ENCODE assay signal across 25 mouse cellular contexts in the genomic region with DNA sequence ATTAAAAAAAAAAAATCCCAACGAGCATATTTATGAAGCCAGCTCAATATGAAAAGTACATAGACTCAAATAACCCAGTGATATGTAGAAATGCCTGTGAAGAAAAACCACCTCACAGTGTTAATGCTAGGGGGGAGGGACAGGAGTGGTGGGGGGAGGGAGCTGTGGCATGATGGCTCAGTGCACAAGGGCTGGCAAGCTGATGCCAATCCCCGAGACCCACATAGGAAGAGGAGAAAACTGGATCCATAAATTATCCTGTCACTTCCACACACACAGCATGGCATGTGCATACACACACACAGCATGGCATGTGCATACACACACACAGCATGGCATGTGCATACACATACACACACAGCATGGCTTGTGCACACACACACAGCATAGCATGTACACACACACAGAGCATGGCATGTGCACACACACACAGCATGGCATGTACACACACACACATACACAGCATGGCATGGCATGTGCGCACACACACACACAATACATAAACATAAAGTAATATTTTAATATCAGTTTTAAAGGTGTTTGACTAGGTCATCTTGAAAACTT. TPM values are rescaled to one million over a fixed set of nuclear protein-coding genes. Genes with fewer than 3 reads are reported as not detected.
DNase-seq lines count a peak whose midpoint lies in the region; ATAC-seq and TF ChIP-seq lines count a peak whose summit lies in the region.
"Had no signal": no experiment of that assay in that cellular context is flagged by ENCODE, and none has a peak within 500 bp of the region (broad histone marks: within the 10 kb centered on the region; RNA-seq: fewer than 3 reads in every experiment).

No protein-coding gene starts in this region.

- peak; percentile 38 for TF ChIP-seq POLR2A in myocyte (IDR thresholded peaks at IDR 0.05; ENCODE audit: insufficient read length, low read depth)

- H3K9ac ChIP-seq in forebrain, embryonic 15.5 days (replicated peaks), result no peak overlapping the region
- no peak overlapping the region for H3K9ac ChIP-seq in forebrain, embryonic 11.5 days (ENCODE audit: low read length)
- no peak overlapping the region for H3K9ac ChIP-seq in hindbrain, embryonic 14.5 days
- H3K9ac ChIP-seq in hindbrain, embryonic 12.5 days, result no peak overlapping the region
- H3K9ac ChIP-seq in midbrain, embryonic 13.5 days (replicated peaks), result no peak overlapping the region
- no peak overlapping the region for H3K9ac ChIP-seq in midbrain, postnatal 0 days (replicated peaks; ENCODE audit: low read length, poor library complexity, severe bottlenecking)
- H3K9ac ChIP-seq: heart, embryonic 12.5 days; limb, embryonic 13.5 days; lung, embryonic 15.5 days had no signal

- peaks cover 11% of the 10 kb centered on the region for H3K4me1 ChIP-seq in forebrain, embryonic 15.5 days
- no peaks in the 10 kb centered on the region for H3K4me1 ChIP-seq in forebrain, embryonic 11.5 days (replicated peaks; ENCODE audit: control insufficient read depth, insufficient read depth, low read length)
- peaks cover 11% of the 10 kb centered on the region for H3K4me1 ChIP-seq in hindbrain, embryonic 14.5 days (replicated peaks; ENCODE audit: control insufficient read depth, insufficient read depth, low read length)
- H3K4me1 ChIP-seq in hindbrain, embryonic 12.5 days, result no peaks in the 10 kb centered on the region
- H3K4me1 ChIP-seq in midbrain, embryonic 13.5 days (replicated peaks), result no peaks in the 10 kb centered on the region
- peaks cover 5% of the 10 kb centered on the region; the same call in 1 of the 2 replicates for H3K4me1 ChIP-seq in midbrain, postnatal 0 days (ENCODE audit: insufficient read depth, low read length)
- H3K4me1 ChIP-seq: limb, embryonic 13.5 days had no signal

- no peaks in the 10 kb centered on the region for H3K27me3 ChIP-seq in forebrain, embryonic 15.5 days
- no peaks in the 10 kb centered on the region for H3K27me3 ChIP-seq in forebrain, embryonic 11.5 days (ENCODE audit: control insufficient read depth, insufficient read depth, low read length)
- H3K27me3 ChIP-seq in hindbrain, embryonic 14.5 days (ENCODE audit: control insufficient read depth, insufficient read depth, low read length), result no peaks in the 10 kb centered on the region
- no peaks in the 10 kb centered on the region for H3K27me3 ChIP-seq in hindbrain, embryonic 12.5 days
- H3K27me3 ChIP-seq in midbrain, embryonic 13.5 days, result no peaks in the 10 kb centered on the region
- H3K27me3 ChIP-seq in midbrain, postnatal 0 days (ENCODE audit: insufficient read depth, low read length), result no peaks in the 10 kb centered on the region
- H3K27me3 ChIP-seq in myocyte (ENCODE audit: control insufficient read depth, insufficient read depth, insufficient read length), result no peaks in the 10 kb centered on the region
- H3K27me3 ChIP-seq: heart, embryonic 12.5 days; limb, embryonic 13.5 days; lung, embryonic 15.5 days had no signal

- peaks cover 34% of the 10 kb centered on the region for H3K79me2 ChIP-seq in myocyte (ENCODE audit: control insufficient read depth, insufficient read depth)

- TF ChIP-seq CTCF in midbrain, postnatal 0 days (IDR thresholded peaks at IDR 0.05), result no peak

- no peaks in the 10 kb centered on the region for H3K9me3 ChIP-seq in forebrain, embryonic 15.5 days
- H3K9me3 ChIP-seq in forebrain, embryonic 11.5 days (ENCODE audit: control insufficient read depth, low read length), result no peaks in the 10 kb centered on the region
- no peaks in the 10 kb centered on the region for H3K9me3 ChIP-seq in hindbrain, embryonic 14.5 days (ENCODE audit: control insufficient read depth, low read length)
- H3K9me3 ChIP-seq in hindbrain, embryonic 12.5 days (replicated peaks), result no peaks in the 10 kb centered on the region
- no peaks in the 10 kb centered on the region for H3K9me3 ChIP-seq in midbrain, embryonic 13.5 days
- no peaks in the 10 kb centered on the region for H3K9me3 ChIP-seq in midbrain, postnatal 0 days (ENCODE audit: low read length)
- H3K9me3 ChIP-seq: G1E; heart, embryonic 12.5 days; limb, embryonic 13.5 days; lung, embryonic 15.5 days had no signal

- H3K4me2 ChIP-seq in forebrain, embryonic 15.5 days (replicated peaks), result no peak overlapping the region
- H3K4me2 ChIP-seq in forebrain, embryonic 11.5 days (ENCODE audit: low read depth, low read length, severe bottlenecking), result no peak overlapping the region
- H3K4me2 ChIP-seq in hindbrain, embryonic 14.5 days (replicated peaks), result no peak overlapping the region
- H3K4me2 ChIP-seq in hindbrain, embryonic 12.5 days (replicated peaks), result no peak overlapping the region
- H3K4me2 ChIP-seq in midbrain, embryonic 13.5 days (replicated peaks), result no peak overlapping the region
- no peak overlapping the region for H3K4me2 ChIP-seq in midbrain, postnatal 0 days (ENCODE audit: low read depth, low read length, poor library complexity, severe bottlenecking)
- H3K4me2 ChIP-seq in myocyte (ENCODE audit: low read depth), result no peak overlapping the region
- H3K4me2 ChIP-seq: heart, embryonic 12.5 days; limb, embryonic 13.5 days; liver, embryonic 11.5 days; lung, embryonic 15.5 days had no signal

- no peak overlapping the region for H3ac ChIP-seq in myocyte (ENCODE audit: control insufficient read depth, insufficient read length)

- H3K27ac ChIP-seq in forebrain, embryonic 15.5 days (replicated peaks), result no peak overlapping the region
- H3K27ac ChIP-seq in forebrain, embryonic 11.5 days (ENCODE audit: low read depth, low read length), result no peak overlapping the region
- H3K27ac ChIP-seq in hindbrain, embryonic 14.5 days, result no peak overlapping the region
- no peak overlapping the region for H3K27ac ChIP-seq in hindbrain, embryonic 12.5 days
- no peak overlapping the region for H3K27ac ChIP-seq in midbrain, embryonic 13.5 days
- H3K27ac ChIP-seq in midbrain, postnatal 0 days (ENCODE audit: low read depth, low read length), result no peak overlapping the region
- H3K27ac ChIP-seq: kidney, postnatal 0 days; limb, embryonic 13.5 days; lung, embryonic 15.5 days; stomach, postnatal 0 days had no signal

- 75% methylated on average over 3 of the region's 3 CpGs for WGBS in forebrain, embryonic 15.5 days
- 98% methylated on average over 3 of the region's 3 CpGs for WGBS in forebrain, embryonic 11.5 days
- 83% methylated on average over 3 of the region's 3 CpGs for WGBS in hindbrain, embryonic 14.5 days
- 87% methylated on average over 3 of the region's 3 CpGs for whole genome bisulfite sequencing in hindbrain, embryonic 12.5 days
- WGBS in midbrain, embryonic 13.5 days, result 90% methylated on average over 3 of the region's 3 CpGs
- 80% methylated on average over 3 of the region's 3 CpGs for WGBS in midbrain, postnatal 0 days

- H3K36me3 ChIP-seq in forebrain, embryonic 15.5 days, result no peaks in the 10 kb centered on the region
- H3K36me3 ChIP-seq in forebrain, embryonic 11.5 days (ENCODE audit: control insufficient read depth, insufficient read depth, low read length), result no peaks in the 10 kb centered on the region
- H3K36me3 ChIP-seq in hindbrain, embryonic 14.5 days (replicated peaks; ENCODE audit: control insufficient read depth, insufficient read depth), result no peaks in the 10 kb centered on the region
- no peaks in the 10 kb centered on the region for H3K36me3 ChIP-seq in hindbrain, embryonic 12.5 days
- H3K36me3 ChIP-seq in midbrain, embryonic 13.5 days, result no peaks in the 10 kb centered on the region
- H3K36me3 ChIP-seq in midbrain, postnatal 0 days (ENCODE audit: insufficient read depth, low read length), result no peaks in the 10 kb centered on the region
- no peaks in the 10 kb centered on the region for H3K36me3 ChIP-seq in myocyte (ENCODE audit: control insufficient read depth, insufficient read depth)
- H3K36me3 ChIP-seq: G1E; heart, embryonic 12.5 days; limb, embryonic 13.5 days; lung, embryonic 15.5 days had no signal

- ATAC-seq in forebrain, embryonic 15.5 days (replicated peaks), result peak; percentile 72; the same call in 1 of the 2 replicates
- no peak for ATAC-seq in forebrain, embryonic 11.5 days (replicated peaks; ENCODE audit: low FRiP score)
- peak; percentile 34; the same call in 1 of the 2 replicates for ATAC-seq in hindbrain, embryonic 14.5 days (ENCODE audit: low FRiP score)
- no peak for ATAC-seq in hindbrain, embryonic 12.5 days (ENCODE audit: low FRiP score)
- ATAC-seq in midbrain, embryonic 13.5 days, result peak; percentile 58; the same call in 1 of the 2 replicates
- no peak for ATAC-seq in midbrain, postnatal 0 days (ENCODE audit: low FRiP score)

- no peak overlapping the region for H3K4me3 ChIP-seq in forebrain, embryonic 15.5 days
- H3K4me3 ChIP-seq in forebrain, embryonic 11.5 days (ENCODE audit: low read depth, low read length), result no peak overlapping the region
- H3K4me3 ChIP-seq in hindbrain, embryonic 14.5 days (replicated peaks; ENCODE audit: low read length), result no peak overlapping the region
- H3K4me3 ChIP-seq in hindbrain, embryonic 12.5 days, result no peak overlapping the region
- no peak overlapping the region for H3K4me3 ChIP-seq in midbrain, embryonic 13.5 days (replicated peaks)
- H3K4me3 ChIP-seq in midbrain, postnatal 0 days (ENCODE audit: low read depth, low read length), result no peak overlapping the region
- no peak overlapping the region for H3K4me3 ChIP-seq in myocyte
- H3K4me3 ChIP-seq: heart, embryonic 12.5 days; limb, embryonic 13.5 days; lung, embryonic 15.5 days had no signal

- no peak for DNase-seq in forebrain, embryonic 11.5 days (ENCODE audit: low spot score)
- no peak for DNase-seq in hindbrain, embryonic 14.5 days (ENCODE audit: low spot score)
- no peak for DNase-seq in midbrain, postnatal 0 days (ENCODE audit: low spot score)
- DNase-seq: adrenal gland, adult 8-10 months; cerebellum, adult 2 months; cerebellum, postnatal 14 days; gastrocnemius, postnatal 25 days; heart, adult 18-20 months; heart, postnatal 4 days; kidney, adult 2 months; kidney, postnatal 4 days; right cerebral cortex, postnatal 4 days; thymus, adult 18-20 months; thymus, postnatal 25 days had no signal

TF ChIP-seq in myocyte, 11 proteins besides CTCF, POLR2A, EP300 and RAD21 (continues in another document):
- TF ChIP-seq REST (IDR thresholded peaks at IDR 0.05; ENCODE audit: insufficient read depth, insufficient read length) (no peak), MYOD1 (IDR thresholded peaks at IDR 0.05; ENCODE audit: control insufficient read depth in 1 of 3, insufficient read length in 2 of 3, low read depth in 2 of 3) (no peak), CEBPB (IDR thresholded peaks at IDR 0.05; ENCODE audit: insufficient read depth, poor library complexity, severe bottlenecking) (no peak), TCF12 (IDR thresholded peaks at IDR 0.05; ENCODE audit: insufficient read depth, poor library complexity, severe bottlenecking) (no peak)

RNA-seq across cellular contexts. Expression of a gene that starts 54.5 kb away (rescaled TPM):
- 10.9 and 13.6 TPM in 2 replicates for polyA plus RNA-seq in forebrain, embryonic 15.5 days (2015; fragmentation: Nextera tagmentation; extraction: Ambion mirVana)
- polyA plus RNA-seq in forebrain, embryonic 11.5 days (2014; fragmentation: Nextera tagmentation; extraction: Ambion mirVana), result 7.6 and 8.5 TPM in 2 replicates
- polyA plus RNA-seq in hindbrain, embryonic 14.5 days (2014; fragmentation: Nextera tagmentation; extraction: Ambion mirVana), result 16.7 and 22.0 TPM in 2 replicates
- polyA plus RNA-seq in hindbrain, embryonic 12.5 days (2016; fragmentation: Nextera tagmentation; extraction: Ambion mirVana), result 13.3 and 23.4 TPM in 2 replicates
- 9.7 and 10.0 TPM in 2 replicates for polyA plus RNA-seq in midbrain, embryonic 13.5 days (2015; fragmentation: Nextera tagmentation; extraction: Ambion mirVana)
- total RNA-seq in midbrain, postnatal 0 days (2014; rRNA removed), result 21.7 and 22.3 TPM in 2 replicates
- polyA plus RNA-seq in midbrain, postnatal 0 days (2015; fragmentation: Nextera tagmentation; extraction: Ambion mirVana), result 15.7 and 22.4 TPM in 2 replicates
- polyA plus RNA-seq in myocyte (2012; fragmentation: generic; extraction: Trizol), result 9.9 TPM
- polyA plus RNA-seq: G1E had no signal

Comparison
In these comparisons a context has a peak if more than half of its experiments do, and no peak if none do; other contexts are left out.
1. ATAC-seq: peak in forebrain, embryonic 15.5 days (single experiment), hindbrain, embryonic 14.5 days (single experiment) and midbrain, embryonic 13.5 days (single experiment); none in forebrain, embryonic 11.5 days (single experiment), hindbrain, embryonic 12.5 days (single experiment) and midbrain, postnatal 0 days (single experiment).